Mouse (Mus musculus) forebrain, embryonic 11.5 days (tissue): Measurements from ENCODE around the gene Elf5. TPM values are rescaled to one million over a fixed set of nuclear protein-coding genes. Genes with fewer than 3 reads are reported as not detected.
A peak's percentile ranks its signal among the peaks of the same experiment; 100 is the strongest.

ENCODE experiments used
- ATAC-seq: fragments of 200-750 bp; cut with Nextera tagmentation; replicated peaks from 2 replicates; pipeline ENCODE4 v1.8.0; 2017; ENCODE audit warnings: moderate TSS enrichment; ENCODE audit not compliant: low FRiP score
- DNase-seq: peaks from one replicate; pipeline ENCODE4 v3.0.0-alpha.2; 2017; ENCODE audit warnings: low spot score
- H3K27ac ChIP-seq: fragments of 300-500 bp; sonication (generic); 2 replicates; pipeline ENCODE4 v1.5.1; 2014; ENCODE audit warnings: low read depth, low read length
- H3K27me3 ChIP-seq: fragments of 300-500 bp; sonication (generic); 2 replicates; pipeline ENCODE4 v1.6.1; 2014; ENCODE audit warnings: mild to moderate bottlenecking, low read length, mixed read lengths; ENCODE audit not compliant: control insufficient read depth, insufficient read depth
- H3K36me3 ChIP-seq: fragments of 300-500 bp; sonication (generic); 2 replicates; pipeline ENCODE4 v1.6.1; 2014; ENCODE audit warnings: mild to moderate bottlenecking, low read length, moderate library complexity, mixed read lengths; ENCODE audit not compliant: control insufficient read depth, insufficient read depth
- H3K4me1 ChIP-seq: fragments of 300-500 bp; sonication (generic); replicated peaks from 2 replicates; pipeline ENCODE4 v1.6.1; 2014; ENCODE audit warnings: low read length, mixed read lengths; ENCODE audit not compliant: control insufficient read depth, insufficient read depth
- H3K4me2 ChIP-seq: fragments of 300-500 bp; sonication (generic); 2 replicates; pipeline ENCODE4 v1.6.1; 2014; ENCODE audit warnings: low read depth, mild to moderate bottlenecking, low read length, moderate library complexity, mixed read lengths; ENCODE audit not compliant: severe bottlenecking
- H3K4me3 ChIP-seq: fragments of 300-500 bp; sonication (generic); 2 replicates; pipeline ENCODE4 v1.5.1; 2014; ENCODE audit warnings: low read depth, low read length
- H3K9ac ChIP-seq: fragments of 300-500 bp; sonication (generic); 2 replicates; pipeline ENCODE4 v1.6.1; 2014; ENCODE audit warnings: low read length
- H3K9me3 ChIP-seq: fragments of 300-500 bp; sonication (generic); 2 replicates; pipeline ENCODE4 v1.6.1; 2016; ENCODE audit warnings: low read length, mixed read lengths; ENCODE audit not compliant: control insufficient read depth
- WGBS: fragments of 180-500 bp; shearing (Covaris S2); extraction: QIAGEN DNeasy Blood & Tissue Kit; methylation state at CpG from one replicate; pipeline ENCODE4 v1.1.7; 2014; 5-methylcytosine and 5-hydroxymethylcytosine counted together
- polyA plus RNA-seq: library from polyadenylated mRNA; unstranded; fragments of >200 nt; fragmentation: Nextera tagmentation; extraction: Ambion mirVana; gene quantifications from 2 replicates; pipeline ENCODE4 v1.2.1, GENCODE M21; 2014

Gene Elf5
- polyA plus RNA-seq, 1 experiment from 2014 or later, result 0.11 TPM

- H3K27me3 ChIP-seq, result no peaks in the 10 kb centered on the region
- no peak overlapping the region for H3K4me2 ChIP-seq
- H3K36me3 ChIP-seq, result no peaks in the 10 kb centered on the region; the same call in 1 of the 2 replicates
- H3K27ac ChIP-seq, result no peak overlapping the region
- no peak overlapping the region for H3K4me3 ChIP-seq
- 91% methylated on average over 10 of the region's 10 CpGs for WGBS
- H3K9ac ChIP-seq, result no peak overlapping the region
- DNase-seq (no peak), ATAC-seq (no peak)
- no peaks in the 10 kb centered on the region for H3K9me3 ChIP-seq
- no peaks in the 10 kb centered on the region for H3K4me1 ChIP-seq
Observed at GRCm38 (mm10) chr2:103466984-103467588, 55.6 kb downstream of the Elf5 start.

GRCm38 (mm10) chr2:103473362-103473761 lies 61.9 kb downstream of the Elf5 start:
- no peak for ATAC-seq
- no peak for DNase-seq
- Histone ChIP-seq H3K9me3 (no peaks in the 10 kb centered on the region), H3K36me3 (peaks cover 2% of the 10 kb centered on the region; the same call in 1 of the 2 replicates), H3K27me3 (no peaks in the 10 kb centered on the region), H3K27ac (no peak overlapping the region), H3K4me2 (no peak overlapping the region), H3K4me1 (no peaks in the 10 kb centered on the region), H3K9ac (no peak overlapping the region), H3K4me3 (no peak overlapping the region)
- WGBS, result 97% methylated on average over 3 of the region's 3 CpGs

- Histone ChIP-seq H3K4me3 (no peak overlapping the region), H3K4me1 (no peaks in the 10 kb centered on the region), H3K9ac (no peak overlapping the region), H3K9me3 (no peaks in the 10 kb centered on the region), H3K27ac (no peak overlapping the region), H3K36me3 (peaks cover 2% of the 10 kb centered on the region; the same call in 1 of the 2 replicates), H3K27me3 (no peaks in the 10 kb centered on the region), H3K4me2 (no peak overlapping the region)
- WGBS, result 90% methylated on average over 2 of the region's 2 CpGs
- DNase-seq (no peak), ATAC-seq (no peak)
Observed at GRCm38 (mm10) chr2:103476180-103476579, 64.7 kb downstream of the Elf5 start.

- WGBS, result 93% methylated on average over 11 of the region's 11 CpGs
- H3K36me3 ChIP-seq, result peaks cover 2% of the 10 kb centered on the region; the same call in 1 of the 2 replicates
- no peak overlapping the region for H3K4me2 ChIP-seq
- no peaks in the 10 kb centered on the region for H3K9me3 ChIP-seq
- H3K27ac ChIP-seq, result no peak overlapping the region
- DNase-seq (no peak), ATAC-seq (no peak)
- no peak overlapping the region for H3K4me3 ChIP-seq
- no peaks in the 10 kb centered on the region for H3K4me1 ChIP-seq
- no peak overlapping the region for H3K9ac ChIP-seq
- no peaks in the 10 kb centered on the region for H3K27me3 ChIP-seq
Observed at GRCm38 (mm10) chr2:103476657-103477056, 65.2 kb downstream of the Elf5 start.

- DNase-seq, result peak; percentile 31
- Histone ChIP-seq H3K4me1 (no peaks in the 10 kb centered on the region), H3K9ac (no peak overlapping the region), H3K36me3 (peaks cover 2% of the 10 kb centered on the region; the same call in 1 of the 2 replicates), H3K4me3 (no peak overlapping the region), H3K9me3 (no peaks in the 10 kb centered on the region), H3K27me3 (no peaks in the 10 kb centered on the region), H3K27ac (no peak overlapping the region), H3K4me2 (no peak overlapping the region)
- ATAC-seq, result no peak
- 85% methylated on average over 4 of the region's 4 CpGs for WGBS
Observed at GRCm38 (mm10) chr2:103477456-103477855, 66.0 kb downstream of the Elf5 start.

GRCm38 (mm10) chr2:103478326-103478725 lies 66.8 kb downstream of the Elf5 start:
- Histone ChIP-seq H3K36me3 (peaks cover 2% of the 10 kb centered on the region; the same call in 1 of the 2 replicates), H3K4me1 (no peaks in the 10 kb centered on the region; the same call in 1 of the 2 replicates), H3K27me3 (no peaks in the 10 kb centered on the region), H3K27ac (no peak overlapping the region), H3K9me3 (no peaks in the 10 kb centered on the region), H3K9ac (no peak overlapping the region), H3K4me2 (no peak overlapping the region), H3K4me3 (no peak overlapping the region)
- 97% methylated on average over 3 of the region's 3 CpGs for WGBS
- no peak for DNase-seq
- ATAC-seq, result no peak

GRCm38 (mm10) chr2:103480240-103480639 lies 68.8 kb downstream of the Elf5 start:
- WGBS, result 85% methylated on average over 8 of the region's 8 CpGs
- ATAC-seq, result no peak

GRCm38 (mm10) chr2:103480871-103481270 lies 69.4 kb downstream of the Elf5 start:
- Histone ChIP-seq H3K27ac (no peak overlapping the region), H3K27me3 (no peaks in the 10 kb centered on the region), H3K9ac (no peak overlapping the region), H3K4me3 (no peak overlapping the region), H3K36me3 (no peaks in the 10 kb centered on the region), H3K4me2 (no peak overlapping the region), H3K4me1 (peaks cover 5% of the 10 kb centered on the region; the same call in 1 of the 2 replicates), H3K9me3 (no peaks in the 10 kb centered on the region)
- ATAC-seq (no peak), DNase-seq (no peak)
- 92% methylated on average over 4 of the region's 4 CpGs for WGBS

More at GRCm38 (mm10) chr2:103480240-103480639, 68.8 kb downstream of the Elf5 start:
- Histone ChIP-seq H3K27me3 (no peaks in the 10 kb centered on the region), H3K4me3 (no peak overlapping the region), H3K27ac (no peak overlapping the region), H3K4me2 (no peak overlapping the region), H3K4me1 (peaks cover 5% of the 10 kb centered on the region; the same call in 1 of the 2 replicates), H3K9me3 (no peaks in the 10 kb centered on the region), H3K9ac (no peak overlapping the region), H3K36me3 (no peaks in the 10 kb centered on the region)
- no peak for DNase-seq
